Mouse (Mus musculus) liver, adult 2 months (tissue): ENCODE data around the gene Rlf. TPM values are rescaled to one million over a fixed set of nuclear protein-coding genes. Genes with fewer than 3 reads are reported as not detected.

Experiments used
- DNase-seq: peaks from one replicate; pipeline ENCODE4 v3.0.0-alpha.2; 2011; ENCODE audit warnings: low read depth, low spot score; ENCODE audit errors: extremely low read depth
- H3K27ac ChIP-seq: fragments of 200-500 bp; replicated peaks from 2 replicates; pipeline ENCODE4 v1.5.1; 2012; ENCODE audit warnings: low read depth, mild to moderate bottlenecking, control low read depth, inconsistent platforms, low read length; ENCODE audit not compliant: insufficient read depth
- H3K27me3 ChIP-seq: fragments of 200-500 bp; 2 replicates; pipeline ENCODE4 v1.6.1; 2012; ENCODE audit warnings: mild to moderate bottlenecking, moderate library complexity, low read length, inconsistent platforms; ENCODE audit not compliant: control insufficient read depth, insufficient read depth
- H3K36me3 ChIP-seq: fragments of 200-500 bp; 2 replicates; pipeline ENCODE4 v1.6.1; 2012; ENCODE audit warnings: low read length, inconsistent platforms; ENCODE audit not compliant: control insufficient read depth, insufficient read depth
- H3K4me1 ChIP-seq: fragments of 200-500 bp; 2 replicates; pipeline ENCODE4 v1.6.1; 2011; ENCODE audit warnings: low read length; ENCODE audit not compliant: control insufficient read depth, insufficient read depth
- H3K4me3 ChIP-seq: fragments of 200-500 bp; 2 replicates; pipeline ENCODE4 v1.5.1; 2011; ENCODE audit warnings: low read depth, mild to moderate bottlenecking, control low read depth, low read length, moderate library complexity; ENCODE audit not compliant: insufficient read depth
- H3K79me2 ChIP-seq: fragments of 200-500 bp; 2 replicates; pipeline ENCODE4 v1.6.1; 2012; ENCODE audit warnings: inconsistent platforms, mild to moderate bottlenecking, low read length, moderate library complexity; ENCODE audit not compliant: control insufficient read depth, insufficient read depth
- H3K9ac ChIP-seq: fragments of 200-500 bp; 2 replicates; pipeline ENCODE4 v1.6.1; 2012; ENCODE audit warnings: low read depth, mild to moderate bottlenecking, control low read depth, inconsistent platforms, low read length
- CTCF ChIP-seq: fragments of 200-500 bp; IDR thresholded peaks from 2 replicates; pipeline ENCODE4 v1.5.1; 2011; ENCODE audit warnings: low read depth, low read length, control low read depth
- POLR2A ChIP-seq: fragments of 200-500 bp; IDR thresholded peaks from 2 replicates; pipeline ENCODE4 v1.6.1; 2011; ENCODE audit warnings: low read length, control low read depth; ENCODE audit not compliant: insufficient read depth; ENCODE audit errors: extremely low read depth
- WGBS: fragments of 180-500 bp; shearing (Covaris S2); methylation state at CpG from one replicate; pipeline ENCODE4 v1.1.7; 2018; 5-methylcytosine and 5-hydroxymethylcytosine counted together
- polyA plus RNA-seq: library from polyadenylated mRNA; depleted of rRNA; stranded (reverse); fragments of >200 nt; gene quantifications from 2 replicates; pipeline ENCODE4 v1.2.3, GENCODE M21; 2012
- total RNA-seq: library from RNA; depleted of rRNA; stranded (reverse); fragments of >200 nt; gene quantifications from 2 replicates; pipeline ENCODE4 v1.2.3, GENCODE M21; 2014

Rlf gene
- total and polyA plus RNA-seq, 2 experiments: 1.5 to 10.5 TPM

DNA sequence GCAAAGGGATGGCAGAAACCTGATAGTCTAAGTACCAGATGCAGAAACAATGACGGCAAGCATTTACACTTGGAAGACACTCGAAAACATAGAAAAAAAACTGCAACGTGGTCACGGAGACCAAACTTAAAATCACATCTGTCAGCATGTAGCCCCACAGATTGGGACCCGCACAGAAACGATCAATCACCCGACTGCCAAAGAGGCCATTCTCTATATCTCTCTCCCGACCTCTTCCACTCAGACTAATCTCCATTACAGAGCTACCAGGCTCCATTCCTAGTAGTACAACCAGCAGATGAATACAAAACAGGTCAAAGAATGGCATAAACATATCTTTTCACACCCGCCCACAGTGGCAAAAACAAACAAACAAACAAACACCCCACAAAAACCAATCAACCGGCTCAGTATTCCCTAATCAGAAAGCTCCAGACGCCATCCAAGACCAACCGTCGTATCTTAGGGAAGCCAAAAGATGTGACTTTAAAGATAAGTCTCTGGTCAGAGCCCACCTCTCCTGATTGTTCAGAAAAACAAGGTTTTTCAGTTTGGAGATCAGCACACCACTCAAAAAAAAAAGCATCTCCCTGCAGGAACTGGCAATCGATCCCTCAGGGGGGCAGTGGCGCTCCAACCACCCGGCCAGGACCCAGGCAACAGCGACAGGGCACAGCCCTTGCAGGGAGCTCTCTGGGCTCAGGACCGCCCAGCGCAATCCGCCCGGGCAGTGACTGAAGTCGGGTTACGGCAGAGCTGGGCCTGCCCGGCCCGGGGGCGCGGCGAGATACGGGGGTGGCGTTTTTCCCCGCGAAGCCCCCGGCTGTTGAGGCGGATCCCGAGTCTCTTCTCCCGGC, 720 bp downstream of the Rlf start:
- WGBS: under 1% methylated on average over 32 of the region's 36 CpGs
- peaks cover 8% of the 10 kb centered on the region for H3K4me1 ChIP-seq
- H3K36me3 ChIP-seq: no peaks in the 10 kb centered on the region
- peak; percentile 57 for DNase-seq
- H3K4me3 ChIP-seq: peak overlapping the region; percentile 91
- H3K79me2 ChIP-seq: peaks cover 27% of the 10 kb centered on the region; the same call in 1 of the 2 replicates
- peak overlapping the region; percentile 91 for H3K9ac ChIP-seq
- no peaks in the 10 kb centered on the region for H3K27me3 ChIP-seq
- TF ChIP-seq POLR2A (no peak), CTCF (peak; percentile 5; the same call in 1 of the 2 replicates)
- H3K27ac ChIP-seq: peak overlapping the region; percentile 82

DNA sequence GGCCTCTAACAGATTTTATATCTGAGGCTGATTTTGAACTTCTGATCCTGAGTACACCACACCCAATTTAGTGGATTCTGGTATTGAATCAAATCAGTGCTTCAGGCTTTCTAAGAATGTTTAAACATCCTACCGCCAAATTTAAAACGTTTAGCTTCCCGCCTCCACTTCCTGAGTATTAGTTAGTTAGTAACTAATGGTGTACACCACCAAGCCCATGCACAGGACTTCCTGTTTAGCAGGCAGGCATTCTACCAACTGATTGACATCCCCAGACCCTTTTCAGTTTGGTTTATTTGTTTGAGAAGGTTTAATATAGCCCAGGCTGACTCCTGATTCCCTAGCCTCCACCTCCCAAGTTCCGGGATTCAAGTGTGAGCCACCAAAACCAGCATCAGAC, 6.0 kb downstream of the Rlf start:
- no peak overlapping the region for H3K27ac ChIP-seq
- WGBS: 56% methylated on average over 4 of the region's 4 CpGs
- TF ChIP-seq CTCF (no peak), POLR2A (no peak)
- no peak overlapping the region for H3K4me3 ChIP-seq
- H3K9ac ChIP-seq: no peak overlapping the region
- H3K27me3 ChIP-seq: no peaks in the 10 kb centered on the region
- DNase-seq: no peak
- peaks cover 51% of the 10 kb centered on the region; the same call in 1 of the 2 replicates for H3K79me2 ChIP-seq
- peaks cover 12% of the 10 kb centered on the region for H3K4me1 ChIP-seq
- no peaks in the 10 kb centered on the region for H3K36me3 ChIP-seq

DNA sequence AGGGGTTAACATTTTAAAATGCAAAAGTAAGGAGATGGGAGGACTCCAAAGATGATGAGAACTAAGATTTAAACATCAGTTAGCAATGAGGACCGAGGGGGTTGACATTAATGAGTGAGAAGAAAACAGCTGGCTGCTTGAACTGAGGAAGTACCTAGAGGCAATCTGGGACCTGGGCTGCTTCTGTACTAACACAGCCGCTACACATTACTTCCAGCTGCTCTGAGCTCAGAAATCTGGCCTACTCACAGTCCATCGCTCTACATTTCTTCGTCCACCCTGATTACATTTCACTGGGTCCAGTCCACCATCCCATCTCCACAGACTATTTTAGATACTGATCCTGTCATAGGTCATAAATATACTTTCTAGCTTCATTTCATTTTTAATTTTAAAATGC, 17.0 kb downstream of the Rlf start:
- Histone ChIP-seq H3K27me3 (no peaks in the 10 kb centered on the region), H3K79me2 (peaks cover 38% of the 10 kb centered on the region; the same call in 1 of the 2 replicates), H3K9ac (no peak overlapping the region), H3K27ac (no peak overlapping the region), H3K36me3 (no peaks in the 10 kb centered on the region; the same call in 1 of the 2 replicates), H3K4me3 (no peak overlapping the region), H3K4me1 (peaks cover 9% of the 10 kb centered on the region)
- TF ChIP-seq POLR2A (no peak), CTCF (no peak)
- 93% methylated on average over 4 of the region's 4 CpGs for WGBS
- DNase-seq: no peak

DNA sequence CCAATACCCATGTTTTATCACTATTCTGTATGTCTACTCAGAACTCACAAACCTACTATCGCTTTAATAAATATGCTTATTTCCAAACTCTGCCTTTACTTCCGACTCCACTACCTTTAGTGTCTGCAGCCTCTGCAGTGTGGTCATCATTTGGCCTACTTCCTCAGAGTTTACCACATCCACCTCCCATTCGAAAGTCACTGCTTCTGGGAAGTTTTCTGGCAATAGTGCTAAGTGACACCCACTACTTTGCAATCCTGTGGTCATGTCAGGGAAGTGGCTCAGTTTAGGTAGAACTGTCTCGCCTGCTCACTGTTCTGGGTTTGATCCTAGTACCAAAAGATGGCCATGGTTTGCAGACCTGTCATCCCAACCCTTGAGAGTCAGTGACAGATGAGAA, 17.9 kb downstream of the Rlf start:
- TF ChIP-seq POLR2A: no peak
- TF ChIP-seq CTCF: no peak
- no peaks in the 10 kb centered on the region for H3K27me3 ChIP-seq
- H3K4me3 ChIP-seq: no peak overlapping the region
- peaks cover 9% of the 10 kb centered on the region for H3K4me1 ChIP-seq
- no peak overlapping the region for H3K9ac ChIP-seq
- no peak for DNase-seq
- no peaks in the 10 kb centered on the region; the same call in 1 of the 2 replicates for H3K36me3 ChIP-seq
- WGBS: 73% methylated on average over 4 of the region's 4 CpGs
- no peak overlapping the region for H3K27ac ChIP-seq
- H3K79me2 ChIP-seq: peaks cover 38% of the 10 kb centered on the region; the same call in 1 of the 2 replicates

DNA sequence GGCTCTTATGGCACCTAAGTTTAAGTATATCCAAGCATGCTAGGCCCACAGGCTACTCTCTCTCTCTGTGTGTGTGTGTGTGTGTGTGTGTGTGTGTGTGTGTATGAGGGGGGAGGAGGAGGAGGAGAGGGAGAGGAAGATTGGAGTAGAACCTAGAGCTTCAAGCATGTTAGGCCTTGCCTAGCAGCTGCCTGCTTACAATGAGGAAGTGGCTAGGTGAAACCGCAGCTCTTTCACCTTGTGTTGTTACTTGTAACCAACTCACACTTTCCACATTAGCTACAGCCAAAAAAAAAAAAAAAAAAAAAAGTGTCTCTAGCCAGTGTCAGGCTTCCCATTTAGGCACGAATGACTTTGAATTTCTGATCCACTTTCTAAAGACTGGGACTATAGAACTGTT, 18.7 kb downstream of the Rlf start:
- no peak for DNase-seq
- no peaks in the 10 kb centered on the region; the same call in 1 of the 2 replicates for H3K36me3 ChIP-seq
- H3K4me3 ChIP-seq: no peak overlapping the region
- peaks cover 7% of the 10 kb centered on the region for H3K4me1 ChIP-seq
- peaks cover 36% of the 10 kb centered on the region; the same call in 1 of the 2 replicates for H3K79me2 ChIP-seq
- H3K9ac ChIP-seq: no peak overlapping the region
- no peak overlapping the region for H3K27ac ChIP-seq
- no peak for TF ChIP-seq CTCF
- no peak for TF ChIP-seq POLR2A
- 90% methylated on average over 2 of the region's 2 CpGs for WGBS
- H3K27me3 ChIP-seq: no peaks in the 10 kb centered on the region

DNA sequence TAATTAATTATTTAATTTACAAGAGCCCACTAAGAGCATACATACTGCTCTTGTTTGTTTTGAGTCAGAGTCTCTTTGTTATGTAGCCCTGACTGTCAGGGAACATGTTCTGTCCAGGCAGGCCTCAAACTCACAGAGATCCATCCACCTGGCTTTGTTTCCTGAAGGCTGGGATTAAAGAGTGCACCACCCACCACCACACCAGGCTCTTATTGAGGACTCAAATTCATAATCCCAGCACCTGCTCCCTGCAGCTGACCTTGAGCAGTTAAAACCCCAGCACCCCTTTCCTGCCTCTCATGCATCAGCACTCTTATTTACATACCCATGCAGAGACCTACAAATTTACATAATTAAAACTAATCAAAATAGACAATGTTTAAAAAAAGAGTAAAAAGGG, 20.1 kb downstream of the Rlf start:
- Histone ChIP-seq H3K27ac (no peak overlapping the region), H3K27me3 (no peaks in the 10 kb centered on the region), H3K9ac (no peak overlapping the region), H3K79me2 (peaks cover 33% of the 10 kb centered on the region; the same call in 1 of the 2 replicates), H3K4me1 (peaks cover 16% of the 10 kb centered on the region), H3K36me3 (peaks cover 3% of the 10 kb centered on the region), H3K4me3 (no peak overlapping the region)
- TF ChIP-seq POLR2A (no peak), CTCF (no peak)
- DNase-seq: no peak
